Mouse (Mus musculus): ENCODE results near the gene Tmeff1.

The Tmeff1 gene

GRCm38 (mm10) chr4:48584421-48585240, at the start of gene Tmeff1:
TSS of gene Tmeff1 (plus strand) at chr4:48585174.
- peak; percentile 58 for DNase-seq (ENCODE audit: extremely low spot score, low read depth, low spot score)

DNA sequence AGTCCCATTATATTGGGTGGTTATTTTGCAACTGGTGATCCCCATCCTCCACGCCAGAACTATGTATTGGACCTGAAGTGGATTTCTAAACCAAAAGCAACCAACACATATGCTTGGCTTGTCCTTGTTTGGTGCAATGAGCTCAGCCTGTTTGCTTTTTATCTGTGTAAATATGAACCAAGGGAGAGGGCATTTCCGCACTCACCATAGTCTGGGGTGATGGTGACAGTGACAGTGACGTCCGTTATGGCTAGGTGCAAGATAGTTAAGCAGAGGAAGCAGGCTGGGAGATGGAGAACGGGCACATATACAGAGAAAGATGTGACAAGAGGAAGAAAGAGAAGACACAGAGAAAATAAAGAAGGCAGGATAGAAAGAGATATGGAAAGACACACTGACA, 48.7 kb upstream of the Tmeff1 start:
- DNase-seq (ENCODE audit: extremely low spot score, low read depth, low spot score) = no peak

- no peak for DNase-seq (ENCODE audit: extremely low spot score, low read depth, low spot score)
Measured at GRCm38 (mm10) chr4:48537024-48537423, 48.0 kb upstream of the Tmeff1 start.

DNA sequence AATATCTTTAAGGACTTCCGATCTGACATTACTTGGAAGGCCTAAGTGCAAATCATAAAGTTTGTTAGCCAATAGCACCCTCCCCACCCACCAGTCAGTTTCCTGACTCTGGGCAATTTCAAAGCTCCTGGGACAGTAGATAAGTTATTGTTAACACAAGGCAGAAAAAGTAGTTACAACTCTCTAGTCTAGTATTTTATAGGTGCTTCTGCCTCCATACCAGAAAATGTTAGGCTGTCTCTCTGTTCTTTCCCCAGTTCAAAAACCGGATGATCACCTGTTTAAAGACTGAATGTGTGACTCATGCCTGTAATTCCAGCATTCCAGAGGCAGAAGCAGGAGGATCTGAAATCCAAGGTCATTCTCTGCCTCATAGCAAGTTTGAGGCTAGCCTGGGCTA, 46.4 kb upstream of the Tmeff1 start:
- DNase-seq (ENCODE audit: extremely low spot score, low read depth, low spot score) = no peak

DNA sequence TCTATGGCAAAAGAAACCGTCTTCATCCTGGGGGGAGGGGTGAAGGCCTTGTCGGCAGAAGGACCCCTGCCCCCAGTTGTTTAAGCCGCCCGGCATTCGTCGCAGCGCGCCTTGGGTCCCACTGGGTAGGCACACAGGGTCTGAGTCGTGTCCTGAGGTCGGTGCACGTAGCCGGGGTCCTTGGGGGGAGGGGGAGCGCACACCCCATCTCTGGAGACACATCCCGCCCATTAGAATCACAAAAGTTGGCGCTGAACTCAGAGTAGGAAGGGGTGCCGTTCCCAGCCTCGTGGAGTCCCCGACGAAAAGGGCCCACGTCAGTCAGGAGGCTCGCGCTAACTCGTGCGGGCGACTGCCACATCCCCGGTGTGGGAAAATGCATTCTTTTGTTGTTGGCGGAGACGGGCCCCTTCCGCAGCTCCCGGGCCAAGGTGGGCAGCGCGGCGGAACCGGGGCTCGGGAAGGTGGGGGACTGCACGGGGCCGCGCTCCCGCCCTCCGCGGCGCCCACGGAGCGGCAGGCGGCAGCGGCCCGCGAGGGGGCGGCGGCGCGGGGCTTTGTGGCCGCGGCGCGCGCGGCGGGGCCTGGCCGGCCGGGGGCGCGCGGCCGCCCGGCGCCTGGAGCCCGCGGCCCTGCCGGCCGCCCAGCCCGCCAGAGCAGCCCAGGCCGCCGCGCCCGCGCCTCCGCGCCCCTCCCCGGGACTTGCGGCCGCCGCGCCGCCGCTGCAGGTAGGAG, 45.0 kb upstream of the Tmeff1 start, which contains the start of gene Msantd3:
Msantd3 (plus strand) TSS at position 95 of the 735 bp plus-strand sequence.
- no peak for DNase-seq (ENCODE audit: extremely low spot score, low read depth, low spot score)

DNA sequence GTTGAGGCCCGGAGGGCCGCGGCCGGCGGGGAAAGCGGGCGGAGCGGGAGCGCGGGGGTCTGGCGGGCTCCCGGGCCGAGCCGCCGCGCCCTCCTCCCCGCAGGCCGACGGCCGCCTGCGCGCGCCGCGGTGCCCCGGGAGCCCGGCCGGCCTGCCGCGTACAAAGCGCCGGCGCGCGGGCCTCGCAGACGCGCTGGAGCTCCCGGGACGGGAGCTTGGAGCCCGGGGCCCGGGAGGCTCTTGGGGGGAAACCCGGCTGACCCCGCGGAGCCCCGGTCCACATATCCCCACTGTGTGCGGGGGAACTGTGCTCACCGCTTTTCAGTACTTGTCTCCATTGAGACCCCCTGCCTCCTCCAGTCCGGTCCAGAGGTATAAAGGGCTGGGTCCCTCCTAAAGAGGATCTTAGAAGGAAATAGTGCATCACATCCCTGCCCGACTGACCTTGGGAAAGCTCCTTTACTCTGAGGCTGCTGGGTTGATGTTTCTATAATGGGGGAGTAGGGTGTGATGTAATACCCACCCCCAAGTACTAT, 44.3 kb upstream of the Tmeff1 start:
- DNase-seq (ENCODE audit: extremely low spot score, low read depth, low spot score) = no peak

DNA sequence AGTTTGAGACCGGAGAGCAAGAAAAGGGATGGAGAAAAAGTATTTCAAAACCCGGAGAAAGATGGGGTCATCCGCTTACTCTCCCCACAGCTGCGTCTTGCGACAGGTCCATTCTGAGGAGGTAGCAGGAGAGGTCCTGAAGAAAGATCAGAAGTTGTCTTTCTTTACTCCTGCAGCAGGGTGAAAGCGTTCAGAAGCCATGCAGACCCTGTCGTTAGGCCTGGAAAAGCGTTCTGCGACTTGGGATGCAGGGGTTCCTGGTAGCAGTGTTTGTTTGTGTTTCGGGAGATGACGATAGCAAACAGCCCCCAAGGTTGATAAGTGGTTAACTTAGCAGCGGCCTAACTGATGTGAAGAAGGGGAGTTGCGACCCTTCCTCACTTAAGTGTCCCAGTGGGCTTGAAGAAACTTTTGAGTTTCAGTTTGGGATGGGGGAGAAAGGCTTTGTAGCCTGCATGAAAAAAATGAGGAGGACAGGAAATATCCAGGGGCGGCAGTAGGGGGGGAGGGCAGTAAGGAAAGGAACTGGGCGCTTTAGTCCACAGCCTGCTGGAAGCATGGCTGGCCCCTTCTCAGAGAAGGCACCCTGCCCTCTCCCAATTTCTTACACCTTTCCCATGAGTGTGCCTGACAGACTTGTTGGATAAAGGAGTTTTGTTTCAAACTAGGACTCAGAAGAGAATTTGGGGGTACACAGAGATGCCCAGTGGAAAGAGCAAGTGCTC, 43.3 kb upstream of the Tmeff1 start:
- DNase-seq (ENCODE audit: extremely low spot score, low read depth, low spot score) = no peak

DNA sequence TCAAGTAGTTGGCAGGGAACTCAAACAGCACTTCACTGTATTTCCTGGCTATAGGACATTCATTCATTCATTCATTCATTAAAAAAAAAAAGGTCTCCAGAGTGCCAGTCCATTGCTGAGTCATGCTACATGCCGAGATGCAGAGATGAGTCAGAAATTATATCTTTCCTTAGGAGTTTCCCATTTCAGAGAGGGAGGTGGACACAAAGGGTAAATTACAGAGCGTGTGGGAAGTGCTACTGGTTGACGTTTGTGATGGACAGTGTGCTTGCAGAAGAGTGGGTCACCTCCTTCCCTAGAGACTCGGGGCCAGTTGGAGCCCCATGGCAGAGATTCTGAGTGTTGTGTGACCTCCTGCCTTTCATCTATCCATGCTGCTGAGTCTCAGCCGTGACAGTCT, 42.6 kb upstream of the Tmeff1 start:
- no peak for DNase-seq (ENCODE audit: extremely low spot score, low read depth, low spot score)

- DNase-seq (ENCODE audit: extremely low spot score, low read depth, low spot score) = no peak
Measured at GRCm38 (mm10) chr4:48543071-48543865, 41.7 kb upstream of the Tmeff1 start.

DNA sequence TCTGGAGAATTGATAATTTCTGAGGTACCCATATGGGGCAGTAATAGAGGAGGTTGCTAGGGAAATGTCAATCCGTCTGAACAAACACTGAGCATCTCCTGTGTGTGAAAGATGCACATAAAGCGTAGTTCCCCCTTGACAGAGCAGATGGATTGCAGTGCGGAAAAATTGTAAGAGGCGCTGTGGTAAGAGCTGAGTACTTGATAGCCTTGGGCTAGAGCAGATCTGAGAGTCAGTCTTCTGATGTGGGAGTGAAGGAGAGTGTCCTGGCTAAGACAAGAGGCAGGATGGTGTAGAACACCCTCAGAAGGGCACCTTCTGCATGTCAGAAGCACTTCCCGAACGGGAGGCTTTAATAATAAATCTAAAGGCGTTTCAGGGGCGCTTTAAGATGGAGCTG, 40.8 kb upstream of the Tmeff1 start:
- DNase-seq (ENCODE audit: extremely low spot score, low read depth, low spot score) = no peak

- no peak for DNase-seq (ENCODE audit: extremely low spot score, low read depth, low spot score)
Measured at GRCm38 (mm10) chr4:48545966-48546365, 39.0 kb upstream of the Tmeff1 start.

DNA sequence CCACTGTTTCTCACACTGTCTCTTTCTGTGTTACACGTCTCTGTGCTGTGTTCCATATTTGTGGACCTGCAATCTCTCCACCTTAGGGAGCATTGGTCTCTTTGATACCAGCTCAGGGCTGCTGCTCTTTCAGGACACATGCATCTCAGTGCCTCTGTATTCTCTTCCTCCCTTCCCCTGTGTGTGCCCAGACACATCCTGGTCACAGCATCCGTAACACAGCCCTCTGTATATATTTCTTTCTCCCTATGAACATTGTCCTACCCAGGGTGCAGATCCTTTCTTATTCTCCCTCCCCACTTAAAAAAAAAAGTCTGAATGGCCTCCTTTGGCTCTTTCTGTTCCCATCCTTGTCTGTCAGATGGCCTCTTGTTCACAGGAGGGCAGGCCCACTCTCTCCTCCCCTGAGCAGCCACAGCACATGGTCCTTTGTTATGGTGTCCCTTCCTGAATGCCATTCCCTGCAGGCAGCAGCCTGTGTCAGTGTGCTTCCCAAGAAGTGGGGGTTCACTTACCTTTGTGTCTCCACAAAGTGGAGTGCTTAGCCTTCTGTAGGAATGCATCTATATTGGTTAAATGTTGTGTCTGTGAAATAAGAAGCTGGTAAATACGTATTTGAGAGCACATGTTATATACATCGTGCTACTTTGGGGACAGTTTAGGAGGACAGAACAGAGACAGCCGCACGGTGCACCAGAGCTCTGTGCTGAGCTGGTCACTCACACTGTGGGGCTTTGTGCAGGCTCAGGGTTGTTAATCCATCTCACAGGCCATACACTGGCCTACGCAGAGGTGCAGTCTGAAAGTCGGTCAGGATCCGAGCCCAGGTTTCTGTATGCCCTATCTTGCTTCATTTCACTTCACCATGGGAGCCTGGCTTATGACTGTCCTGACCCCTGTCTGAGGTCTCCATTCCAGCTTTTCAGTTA, 38.1 kb upstream of the Tmeff1 start:
- no peak for DNase-seq (ENCODE audit: extremely low spot score, low read depth, low spot score)

DNA sequence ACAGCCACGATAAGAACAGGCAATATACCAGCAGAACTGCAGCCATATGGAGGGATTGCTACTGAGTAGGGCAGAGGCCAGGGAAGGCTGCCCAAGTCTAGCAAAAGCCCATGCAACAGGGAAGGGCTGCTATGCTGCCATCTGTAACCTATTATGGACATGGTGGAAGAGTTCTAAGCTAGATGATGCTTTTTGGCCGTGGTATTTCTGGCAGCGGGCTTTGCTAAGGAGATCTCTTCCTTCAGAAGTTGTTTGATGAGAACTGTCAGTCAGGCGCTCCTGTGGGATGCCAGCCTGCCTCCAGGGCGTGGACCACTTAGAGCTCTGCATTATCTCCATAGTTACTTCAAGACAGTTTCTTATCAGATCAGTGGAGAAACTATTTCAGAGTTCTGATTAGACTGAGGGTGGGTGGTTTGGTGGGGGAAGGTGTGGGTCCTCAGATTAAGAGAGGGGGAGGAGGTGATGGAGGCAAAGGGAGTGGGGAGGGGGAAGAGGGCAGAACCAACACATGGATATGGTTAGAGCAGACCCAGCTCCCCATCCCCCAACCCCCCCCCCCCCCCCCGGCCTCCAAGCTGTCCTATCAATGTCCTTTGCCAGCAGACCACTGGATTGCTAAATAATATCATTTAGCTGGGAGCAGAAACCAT, 36.5 kb upstream of the Tmeff1 start:
- DNase-seq (ENCODE audit: extremely low spot score, low read depth, low spot score) = no peak

DNA sequence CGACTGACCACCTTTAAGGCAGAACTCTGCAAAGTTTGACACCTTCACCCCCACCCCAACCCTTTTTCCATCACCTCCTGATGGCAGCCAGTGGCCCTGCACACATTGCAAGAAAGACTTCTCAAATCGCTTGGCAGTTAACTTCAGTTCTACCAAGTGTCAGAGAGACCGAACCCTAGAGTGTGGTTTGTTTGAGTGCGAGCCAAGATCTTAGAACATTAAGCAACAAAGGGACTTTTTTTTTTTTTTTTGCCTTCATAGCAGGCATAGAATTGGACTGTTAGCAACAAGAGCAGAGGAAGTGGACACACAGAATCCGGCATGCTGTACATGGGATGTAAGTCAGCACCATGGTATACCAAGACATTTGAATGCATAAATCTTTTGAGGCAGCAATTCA, 35.3 kb upstream of the Tmeff1 start:
- DNase-seq (ENCODE audit: extremely low spot score, low read depth, low spot score) = no peak

GRCm38 (mm10) chr4:48552486-48553064, 32.4 kb upstream of the Tmeff1 start:
- no peak for DNase-seq (ENCODE audit: extremely low spot score, low read depth, low spot score)

DNA sequence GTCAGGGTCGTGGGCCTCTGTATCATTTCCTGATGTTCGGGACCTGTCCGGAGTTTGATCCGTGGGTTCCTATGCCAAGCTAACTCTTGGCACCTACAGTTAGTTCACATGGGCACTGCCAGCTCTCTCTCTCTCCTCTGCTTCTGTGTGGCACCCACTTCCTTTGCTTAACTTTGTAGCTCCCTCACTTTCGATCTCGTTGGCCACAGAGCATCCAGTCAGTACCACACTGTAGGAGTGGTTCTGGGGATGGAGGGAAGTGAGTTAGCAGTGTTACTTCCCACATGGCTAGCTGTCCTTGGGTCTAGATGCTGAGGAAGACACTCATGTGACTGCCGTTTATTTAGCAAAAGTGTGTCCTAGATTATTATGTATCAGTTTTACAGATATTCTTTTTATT, 30.8 kb upstream of the Tmeff1 start:
- DNase-seq (ENCODE audit: extremely low spot score, low read depth, low spot score) = no peak

- DNase-seq (ENCODE audit: extremely low spot score, low read depth, low spot score) = no peak
Measured at GRCm38 (mm10) chr4:48555729-48556128, 29.2 kb upstream of the Tmeff1 start.

DNA sequence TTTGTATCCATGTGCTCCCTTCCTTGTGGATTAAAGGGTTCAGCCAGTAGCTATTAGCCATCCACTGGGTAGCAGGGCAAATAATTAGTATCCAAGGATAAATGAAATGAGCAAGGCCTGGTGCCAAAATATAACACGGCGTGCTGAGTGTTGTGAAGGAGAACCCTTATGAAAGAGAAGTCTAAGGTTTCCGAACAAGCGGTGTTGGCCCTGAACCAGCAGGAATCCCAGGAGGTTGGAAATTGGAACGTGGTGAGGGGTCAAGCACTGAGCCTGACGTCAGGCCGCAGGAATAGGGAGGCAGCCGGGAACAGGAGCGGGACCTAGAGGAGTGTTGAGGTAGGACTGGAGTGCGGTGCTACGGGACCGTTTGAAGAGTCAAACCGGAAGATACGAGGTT, 25.3 kb upstream of the Tmeff1 start:
- DNase-seq (ENCODE audit: extremely low spot score, low read depth, low spot score) = no peak

GRCm38 (mm10) chr4:48561824-48562223, 23.1 kb upstream of the Tmeff1 start:
- DNase-seq (ENCODE audit: extremely low spot score, low read depth, low spot score) = no peak
